Mouse (Mus musculus) hindlimb bud, embryonic 11.5 days (tissue): ENCODE data around the gene Rnf5.

ENCODE experiments used
- DNase-seq: peaks from one replicate; pipeline ENCODE4 v3.0.0-alpha.2; 2012; ENCODE audit warnings: low read depth, low spot score; ENCODE audit errors: extremely low spot score

The Rnf5 gene

GRCm38 (mm10) chr17:34603375-34604060, at the start of gene Rnf5:
TSS of gene Rnf5 (minus strand) at chr17:34603690.
- DNase-seq: peak; percentile 100

DNA sequence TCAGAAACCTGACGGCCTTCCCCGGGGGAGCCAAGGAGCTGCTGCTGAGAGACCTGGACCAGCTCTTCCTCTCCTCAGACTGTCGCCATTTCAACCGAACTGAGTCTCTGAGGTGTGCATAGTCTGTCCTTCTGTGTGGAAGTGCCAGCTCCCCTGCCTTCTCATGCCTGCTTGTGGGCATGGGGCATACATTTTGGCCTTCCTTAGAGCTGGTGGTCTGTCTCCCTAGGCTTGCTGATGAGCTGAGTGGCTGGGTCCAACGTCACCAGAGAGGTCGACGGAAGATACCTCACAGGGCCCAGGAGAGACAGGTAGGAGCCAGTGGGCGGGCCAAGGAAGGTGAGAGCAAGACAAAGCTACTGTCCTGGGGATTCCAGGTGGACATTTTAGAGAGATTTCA, 49.5 kb upstream of the Rnf5 start:
- DNase-seq: no peak

GRCm38 (mm10) chr17:34652546-34652945, 49.1 kb upstream of the Rnf5 start:
- DNase-seq: no peak

DNA sequence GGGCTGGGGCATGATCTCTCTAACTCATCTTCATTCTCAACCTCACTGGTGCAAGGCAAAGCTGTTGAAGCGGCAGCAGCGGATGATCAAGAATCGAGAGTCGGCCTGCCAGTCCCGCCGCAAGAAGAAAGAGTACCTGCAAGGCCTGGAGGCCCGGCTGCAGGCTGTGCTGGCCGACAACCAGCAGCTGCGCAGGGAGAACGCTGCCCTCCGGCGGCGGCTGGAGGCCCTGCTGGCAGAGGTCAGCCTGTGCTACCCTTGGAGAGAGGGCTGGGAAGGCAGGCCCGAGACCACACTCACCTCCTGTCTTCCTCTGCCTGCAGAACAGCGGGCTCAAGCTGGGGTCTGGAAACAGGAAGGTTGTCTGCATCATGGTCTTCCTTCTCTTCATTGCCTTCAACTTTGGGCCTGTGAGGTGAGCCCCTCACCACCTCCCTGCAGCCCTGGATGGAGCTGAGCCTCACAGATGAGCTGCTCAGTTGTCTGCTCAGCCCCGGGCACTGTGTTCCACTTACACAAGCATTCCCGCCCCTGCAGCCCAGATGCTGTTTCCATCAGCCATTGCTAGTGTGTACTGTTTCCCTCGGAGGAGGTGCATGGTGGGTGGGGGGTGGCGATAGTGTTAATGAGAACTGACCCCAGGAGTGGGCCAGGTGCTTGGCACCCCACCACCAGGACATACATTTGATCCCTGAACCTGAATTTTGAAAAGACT, 48.2 kb upstream of the Rnf5 start:
- DNase-seq: no peak

DNA sequence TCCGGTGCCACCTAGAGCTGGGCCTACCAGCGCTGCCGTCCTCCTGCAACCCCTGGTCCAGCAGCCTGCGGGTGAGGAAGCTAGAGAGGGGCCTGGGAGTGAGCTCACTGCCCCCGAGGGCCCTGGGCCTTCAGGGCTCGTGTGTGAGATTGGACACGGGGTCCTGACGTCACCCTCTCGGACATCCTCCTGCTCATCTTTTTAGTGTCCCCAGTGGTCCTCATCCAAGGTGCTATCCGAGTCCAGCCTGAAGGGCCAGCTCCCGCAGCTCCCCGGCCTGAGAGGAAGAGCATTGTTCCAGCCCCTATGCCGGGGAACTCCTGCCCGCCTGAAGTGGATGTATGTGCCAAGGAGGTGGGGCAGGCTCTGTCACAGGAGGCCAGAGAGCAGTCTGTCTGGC, 47.3 kb upstream of the Rnf5 start:
- no peak for DNase-seq

- DNase-seq: no peak
These were observed 45.8 kb upstream of the Rnf5 start for GRCm38 (mm10) chr17:34649106-34649864.

GRCm38 (mm10) chr17:34648141-34648890, 44.8 kb upstream of the Rnf5 start:
- no peak for DNase-seq

DNA sequence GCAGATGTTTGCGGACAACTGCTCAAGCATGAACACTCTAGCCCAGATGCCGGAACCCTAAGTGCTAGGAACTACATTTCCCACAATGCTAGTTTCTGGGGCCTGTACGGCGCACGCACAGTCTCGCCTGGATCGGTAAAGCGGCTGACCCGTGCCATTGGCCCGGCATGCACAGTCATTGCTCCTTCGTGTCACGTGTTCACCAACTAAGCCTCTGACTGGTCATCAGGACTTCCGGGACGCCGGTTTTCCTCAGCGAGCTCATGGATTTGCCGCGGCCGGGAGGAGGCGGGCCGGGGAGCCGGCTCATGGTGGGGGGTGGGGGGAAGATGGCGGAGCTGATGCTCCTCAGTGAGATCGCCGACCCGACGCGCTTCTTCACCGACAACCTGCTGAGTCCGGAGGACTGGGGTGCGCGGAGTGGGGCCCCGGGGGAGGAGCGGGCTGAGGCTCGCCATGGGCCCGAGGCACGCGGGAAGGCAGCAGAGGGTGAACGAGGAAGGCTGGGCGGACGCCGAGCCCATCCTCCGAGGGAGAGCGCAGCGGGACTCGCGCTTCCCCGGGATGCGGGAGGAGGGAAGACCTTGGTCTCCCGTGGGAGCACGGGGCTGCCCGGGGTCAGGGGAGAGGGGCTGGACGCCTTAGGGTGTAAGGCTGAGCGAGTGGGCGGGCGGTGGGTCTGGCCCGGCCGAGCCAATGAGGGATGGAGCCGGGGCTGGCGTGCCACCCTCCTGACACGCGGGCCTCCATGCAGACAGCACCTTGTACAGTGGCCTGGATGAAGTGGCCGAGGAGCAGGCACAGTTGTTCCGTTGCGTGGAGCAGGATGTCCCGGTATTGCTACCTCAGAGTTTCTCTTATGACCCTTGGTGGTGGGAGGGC, 43.7 kb upstream of the Rnf5 start, which contains the start of gene Atf6b:
Gene Atf6b, plus strand, starts transcription at position 241 of the 882 bp plus-strand sequence.
- peak; percentile 93 for DNase-seq

DNA sequence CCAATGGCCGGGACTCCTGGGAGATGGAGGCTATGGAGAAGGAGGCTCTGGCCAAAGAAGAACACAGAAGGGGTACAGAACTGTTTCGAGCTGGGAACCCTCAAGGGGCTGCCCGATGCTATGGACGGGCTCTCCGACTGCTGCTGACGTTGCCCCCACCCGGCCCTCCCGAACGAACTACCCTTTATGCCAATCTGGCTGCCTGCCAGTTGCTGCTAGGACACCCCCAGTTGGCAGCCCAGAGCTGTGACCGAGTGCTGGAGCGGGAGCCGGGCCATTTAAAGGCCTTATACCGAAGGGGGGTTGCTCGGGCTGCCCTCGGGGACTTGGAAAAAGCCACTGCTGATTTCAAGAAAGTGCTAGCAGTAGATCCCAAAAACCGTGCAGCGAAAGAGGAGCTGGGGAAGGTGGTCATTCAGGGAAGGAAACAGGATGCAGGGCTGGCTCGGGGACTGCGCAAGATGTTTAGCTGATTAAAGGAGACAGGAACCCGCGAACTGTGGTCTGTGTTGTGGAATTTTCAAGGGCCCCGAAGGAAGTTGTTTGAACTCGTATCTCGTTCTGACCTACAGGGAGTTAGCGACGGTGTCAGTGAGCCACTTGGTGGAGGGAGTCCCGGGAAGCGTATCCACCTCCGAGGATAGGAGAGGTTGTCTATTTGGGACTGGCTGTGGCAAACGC, 42.5 kb upstream of the Rnf5 start:
- no peak for DNase-seq

- DNase-seq: no peak
These were observed 41.9 kb upstream of the Rnf5 start for GRCm38 (mm10) chr17:34645256-34645829.

DNA sequence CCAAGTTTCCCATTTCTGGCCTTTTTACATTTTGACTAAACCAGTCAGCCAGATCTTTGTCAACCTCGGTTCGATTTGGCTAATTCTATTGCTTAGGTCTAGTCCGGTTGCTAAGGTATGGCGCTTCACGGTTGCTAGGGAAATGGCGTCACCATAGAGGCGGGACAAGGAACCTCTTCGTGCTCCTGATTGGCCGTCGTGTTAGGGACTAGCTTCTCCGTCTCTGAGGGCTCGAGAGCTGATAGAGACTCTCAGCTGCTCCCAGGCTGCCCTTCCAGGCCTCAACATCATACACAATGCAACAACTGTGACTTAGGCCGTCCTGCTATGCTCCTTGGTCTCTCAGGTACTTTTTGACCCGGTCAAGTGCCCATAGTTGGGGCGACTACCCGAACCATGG, 41.1 kb upstream of the Rnf5 start, which contains the start of gene Fkbpl:
Gene Fkbpl, plus strand, starts transcription at position 157 of the 400 bp plus-strand sequence.
- peak; percentile 96 for DNase-seq

DNA sequence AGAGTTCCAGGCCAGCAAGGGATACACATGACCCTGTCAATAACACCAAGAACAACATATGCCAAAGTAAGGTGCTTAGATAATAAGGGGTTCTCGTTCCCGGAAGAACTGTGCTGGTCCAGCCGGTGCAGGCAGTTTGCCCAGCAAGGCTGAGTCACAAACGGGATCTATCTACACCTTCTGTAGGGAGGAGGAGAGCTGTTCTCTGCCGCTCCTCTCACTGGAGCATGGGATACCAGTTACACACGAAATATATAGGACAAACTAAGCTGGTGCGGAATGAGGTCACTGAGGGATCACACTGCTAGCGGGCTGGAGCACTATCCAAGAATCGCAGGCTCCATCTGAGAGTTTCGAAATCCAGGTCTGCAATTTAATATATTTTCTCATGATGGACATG, 40.5 kb upstream of the Rnf5 start:
- no peak for DNase-seq

DNA sequence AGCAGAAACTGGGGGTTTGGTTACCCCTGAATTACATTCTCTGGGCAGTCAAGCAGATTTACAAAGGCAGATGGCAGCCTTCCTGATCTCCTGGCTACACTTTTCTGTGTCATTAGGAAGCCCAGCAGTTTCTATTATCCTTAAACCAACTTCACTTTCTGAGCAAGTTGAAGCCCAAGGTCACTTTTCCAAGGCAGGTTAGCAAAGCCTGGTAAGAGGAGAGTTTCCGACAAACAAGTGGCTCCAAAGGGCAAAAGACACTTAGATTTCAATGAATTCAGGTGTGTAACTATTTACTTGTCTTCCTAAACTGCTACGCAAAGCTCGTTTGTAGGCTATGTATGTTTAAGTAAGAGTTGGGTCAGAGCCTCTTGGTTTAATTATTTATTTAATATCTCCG, 39.9 kb upstream of the Rnf5 start:
- no peak for DNase-seq

- no peak for DNase-seq
These were observed 38.5 kb upstream of the Rnf5 start for GRCm38 (mm10) chr17:34641945-34642344.

DNA sequence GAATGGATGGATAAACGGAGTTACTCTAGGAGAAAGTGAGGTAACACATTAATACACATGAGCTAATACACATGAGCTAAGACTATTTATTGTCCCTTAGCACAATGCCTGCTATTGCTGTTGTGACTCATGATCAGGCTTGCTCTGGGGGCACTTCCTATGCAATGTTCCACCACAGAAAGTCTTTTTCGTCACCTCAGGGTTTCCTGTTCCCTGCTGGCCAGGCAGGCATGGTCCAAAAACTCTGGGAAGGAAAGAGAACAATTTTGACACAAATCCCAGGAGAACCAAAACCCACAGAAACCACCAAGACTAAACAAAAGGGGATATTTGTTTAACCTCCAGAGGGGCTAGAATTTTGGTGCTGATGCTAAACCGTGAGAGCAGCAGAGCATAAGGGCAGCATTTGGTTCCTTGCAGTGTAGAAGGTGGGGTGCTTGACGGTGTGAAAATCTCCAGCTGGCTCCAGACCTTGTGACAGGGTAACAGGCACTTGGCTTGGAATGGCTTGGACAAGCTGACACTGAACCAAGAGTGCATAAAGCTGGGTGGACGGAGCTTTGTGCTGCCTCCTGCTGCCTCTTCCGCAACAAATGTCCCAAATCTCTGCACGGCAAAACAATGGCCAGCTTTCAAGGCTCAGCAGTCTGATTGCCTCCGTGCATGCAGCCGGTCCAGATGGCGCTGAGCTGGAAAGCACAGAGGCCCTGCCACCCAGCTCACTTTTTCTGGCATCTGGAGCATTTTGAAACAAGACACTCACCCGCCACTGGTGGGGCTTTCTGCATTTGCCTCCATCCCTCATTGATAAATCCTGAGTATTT, 37.5 kb upstream of the Rnf5 start:
- DNase-seq: no peak

DNA sequence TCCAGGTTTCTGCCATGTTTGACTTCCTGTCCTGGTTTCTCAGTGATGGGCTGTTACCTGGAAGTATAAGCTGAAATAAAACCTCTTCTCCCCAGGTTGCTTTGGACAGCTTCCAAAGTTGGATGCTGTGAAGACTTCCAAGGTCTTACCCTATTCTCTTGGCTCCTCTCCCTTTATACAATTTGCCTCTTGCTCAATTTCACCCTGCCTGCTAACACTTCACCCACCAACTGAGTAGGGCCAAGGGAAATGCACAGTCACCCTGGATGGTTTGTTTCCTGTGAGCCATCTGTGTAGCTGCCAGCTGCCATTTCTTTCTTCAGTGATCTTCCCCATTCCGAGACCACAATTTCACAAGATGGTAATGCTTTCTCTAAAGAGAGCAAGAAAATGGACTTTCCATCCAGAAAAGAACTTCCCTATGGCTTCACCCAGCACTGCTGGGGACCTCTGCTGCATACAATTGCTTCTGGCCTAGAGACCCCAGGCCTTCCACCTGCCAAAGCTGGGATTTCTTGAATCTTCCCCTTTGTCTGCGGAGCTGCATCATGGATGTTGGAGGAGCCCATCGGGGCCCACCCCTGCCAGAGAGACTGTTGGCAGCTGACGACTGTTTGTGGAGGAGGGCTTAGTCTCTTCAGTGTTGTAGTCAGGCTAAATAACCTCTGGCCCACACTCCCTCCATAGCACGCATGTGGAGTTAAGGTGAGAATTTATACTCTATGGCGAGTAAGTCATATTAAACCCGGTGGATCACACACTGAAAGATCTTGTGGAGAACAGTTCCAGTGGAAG, 36.2 kb upstream of the Rnf5 start:
- no peak for DNase-seq

- no peak for DNase-seq
These were observed 34.0 kb upstream of the Rnf5 start for GRCm38 (mm10) chr17:34637459-34637858.
